In the genomic region with DNA sequence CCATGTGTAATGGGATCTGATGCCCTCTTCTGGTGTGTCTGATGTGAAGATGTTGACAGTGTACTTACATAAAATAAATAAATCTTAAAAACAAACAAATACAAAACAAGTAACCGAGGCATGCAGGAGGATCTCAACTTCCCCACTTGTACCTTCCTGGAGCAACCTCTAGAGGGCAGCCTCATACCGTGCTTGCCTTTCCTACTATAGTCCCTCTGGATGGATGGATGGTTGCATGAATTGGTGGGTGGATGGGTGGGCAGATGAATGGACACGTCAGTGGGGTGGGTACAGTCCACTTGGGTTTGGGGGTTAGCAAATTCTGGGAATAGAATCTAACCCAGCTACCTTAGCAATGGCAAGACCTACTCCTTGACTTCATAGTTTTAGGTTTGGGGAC, we compare ENCODE assay signal across 8 mouse cellular contexts. TPM values are rescaled to one million over a fixed set of nuclear protein-coding genes. Genes with fewer than 3 reads are reported as not detected.
A peak's percentile ranks its signal among the peaks of the same experiment; 100 is the strongest.
DNase-seq lines count a peak whose midpoint lies in the region; ATAC-seq and TF ChIP-seq lines count a peak whose summit lies in the region.

No protein-coding gene starts in this region.

- H3K9me3 ChIP-seq in neural tube, embryonic 15.5 days (replicated peaks) = no peaks in the 10 kb centered on the region
- no peaks in the 10 kb centered on the region for H3K9me3 ChIP-seq in heart, embryonic 13.5 days
- H3K9me3 ChIP-seq in limb, embryonic 10.5 days (replicated peaks) = no peaks in the 10 kb centered on the region

- no peak for TF ChIP-seq POLR2A in brain, embryonic 14.5 days (IDR thresholded peaks at IDR 0.05; ENCODE audit: borderline replicate concordance, extremely low read depth, insufficient read depth, insufficient read length, poor library complexity, severe bottlenecking)

- no peak overlapping the region for H3K27ac ChIP-seq in neural tube, embryonic 15.5 days (replicated peaks)
- peak overlapping the region; percentile 67 for H3K27ac ChIP-seq in heart, embryonic 13.5 days (replicated peaks)
- no peak overlapping the region for H3K27ac ChIP-seq in limb, embryonic 10.5 days

- H3K4me2 ChIP-seq in neural tube, embryonic 15.5 days = no peak overlapping the region
- H3K4me2 ChIP-seq in heart, embryonic 13.5 days = 0 out of 2 replicates have a peak overlapping the region, but pooled peaks have one; percentile 5

- 6% methylated on average over 3 of the region's 3 CpGs for WGBS in neural tube, embryonic 15.5 days
- WGBS in heart, embryonic 13.5 days = 10% methylated on average over 3 of the region's 3 CpGs
- WGBS in limb, embryonic 10.5 days = 7% methylated on average over 3 of the region's 3 CpGs

- no peak for ATAC-seq in neural tube, embryonic 15.5 days (ENCODE audit: low FRiP score)
- no peak for ATAC-seq in heart, embryonic 13.5 days (ENCODE audit: extremely low read depth, insufficient number of reproducible peaks, low FRiP score, low TSS enrichment)

- no peaks in the 10 kb centered on the region for H3K36me3 ChIP-seq in neural tube, embryonic 15.5 days
- H3K36me3 ChIP-seq in heart, embryonic 13.5 days = no peaks in the 10 kb centered on the region
- H3K36me3 ChIP-seq in limb, embryonic 10.5 days = no peaks in the 10 kb centered on the region

- DNase-seq in cerebellum, adult 9-10 months = peak; percentile 15
- no peak for DNase-seq in cerebellum, adult 8-10 months
- peak; percentile 55 for DNase-seq in neural tube, embryonic 10.5 days (ENCODE audit: extremely low spot score, low spot score)
- peak; percentile 47 for DNase-seq in brain, embryonic 14.5 days (ENCODE audit: low read depth)
- peak; percentile 70 for DNase-seq in limb, embryonic 10.5 days (ENCODE audit: low spot score)
- DNase-seq in ovary, postnatal 36 days (ENCODE audit: low spot score) = peak; percentile 36

- H3K9ac ChIP-seq in neural tube, embryonic 15.5 days (replicated peaks) = no peak overlapping the region
- no peak overlapping the region for H3K9ac ChIP-seq in heart, embryonic 13.5 days

- 0 out of 2 replicates have a peak, but pooled peaks cover 2% of the 10 kb centered on the region for H3K27me3 ChIP-seq in neural tube, embryonic 15.5 days (replicated peaks)
- H3K27me3 ChIP-seq in heart, embryonic 13.5 days (replicated peaks) = no peaks in the 10 kb centered on the region; the same call in 1 of the 2 replicates
- 0 out of 2 replicates have a peak, but pooled peaks cover 14% of the 10 kb centered on the region for H3K27me3 ChIP-seq in limb, embryonic 10.5 days (ENCODE audit: low read depth, poor library complexity, severe bottlenecking)

- peak; percentile 86; the same call in 1 of the 2 replicates for TF ChIP-seq CTCF in brain, embryonic 14.5 days (IDR thresholded peaks at IDR 0.05; ENCODE audit: borderline replicate concordance, extremely low read depth, insufficient read depth, insufficient read length)

- no peaks in the 10 kb centered on the region for H3K4me1 ChIP-seq in neural tube, embryonic 15.5 days
- peaks cover 13% of the 10 kb centered on the region for H3K4me1 ChIP-seq in heart, embryonic 13.5 days
- H3K4me1 ChIP-seq in limb, embryonic 10.5 days = no peaks in the 10 kb centered on the region

- H3K4me3 ChIP-seq in neural tube, embryonic 15.5 days (replicated peaks) = no peak overlapping the region
- H3K4me3 ChIP-seq in heart, embryonic 13.5 days = no peak overlapping the region
- H3K4me3 ChIP-seq in limb, embryonic 10.5 days = no peak overlapping the region

RNA-seq across cellular contexts. Expression of a gene that starts 17.9 kb away (rescaled TPM):
- polyA plus RNA-seq in neural tube, embryonic 15.5 days (2015; fragmentation: Nextera tagmentation; extraction: Ambion mirVana) = 863 and 912 TPM in 2 replicates
- polyA plus RNA-seq in brain, embryonic 14.5 days (2012; rRNA removed) = 312 and 344 TPM in 2 replicates
- 1,502 and 1,689 TPM in 2 replicates for polyA plus RNA-seq in heart, embryonic 13.5 days (2015; fragmentation: Nextera tagmentation; extraction: Ambion mirVana)
- polyA plus RNA-seq in limb, embryonic 10.5 days (2016; fragmentation: Nextera tagmentation; extraction: Ambion mirVana) = 569 and 674 TPM in 2 replicates

RNA-seq across cellular contexts. Expression of a gene that starts 18.4 kb away (rescaled TPM):
- not detected in 2 replicates for polyA plus RNA-seq in neural tube, embryonic 15.5 days (2015; fragmentation: Nextera tagmentation; extraction: Ambion mirVana)
- polyA plus RNA-seq in brain, embryonic 14.5 days (2012; rRNA removed) = not detected in 2 replicates
- polyA plus RNA-seq in heart, embryonic 13.5 days (2015; fragmentation: Nextera tagmentation; extraction: Ambion mirVana) = not detected in 2 replicates
- not detected in 2 replicates for polyA plus RNA-seq in limb, embryonic 10.5 days (2016; fragmentation: Nextera tagmentation; extraction: Ambion mirVana)

RNA-seq across cellular contexts. Expression of a gene that starts 28.2 kb away (rescaled TPM):
- polyA plus RNA-seq in neural tube, embryonic 15.5 days (2015; fragmentation: Nextera tagmentation; extraction: Ambion mirVana) = 34.3 and 37.9 TPM in 2 replicates
- polyA plus RNA-seq in brain, embryonic 14.5 days (2012; rRNA removed) = 57.9 and 62.6 TPM in 2 replicates
- polyA plus RNA-seq in heart, embryonic 13.5 days (2015; fragmentation: Nextera tagmentation; extraction: Ambion mirVana) = 31.5 and 33.1 TPM in 2 replicates
- 37.5 and 38.3 TPM in 2 replicates for polyA plus RNA-seq in limb, embryonic 10.5 days (2016; fragmentation: Nextera tagmentation; extraction: Ambion mirVana)

RNA-seq across cellular contexts. Expression of a gene that starts 40.2 kb away (rescaled TPM):
- 0.23 and 0.46 TPM in 2 replicates for polyA plus RNA-seq in neural tube, embryonic 15.5 days (2015; fragmentation: Nextera tagmentation; extraction: Ambion mirVana)
- polyA plus RNA-seq in brain, embryonic 14.5 days (2012; rRNA removed) = 0.71 and 0.86 TPM in 2 replicates
- not detected in 2 replicates for polyA plus RNA-seq in heart, embryonic 13.5 days (2015; fragmentation: Nextera tagmentation; extraction: Ambion mirVana)
- not detected in 2 replicates for polyA plus RNA-seq in limb, embryonic 10.5 days (2016; fragmentation: Nextera tagmentation; extraction: Ambion mirVana)

RNA-seq across cellular contexts. Expression of a gene that starts 58.7 kb away (rescaled TPM):
- 125 and 137 TPM in 2 replicates for polyA plus RNA-seq in neural tube, embryonic 15.5 days (2015; fragmentation: Nextera tagmentation; extraction: Ambion mirVana)
- 52.7 and 60.8 TPM in 2 replicates for polyA plus RNA-seq in brain, embryonic 14.5 days (2012; rRNA removed)
- polyA plus RNA-seq in heart, embryonic 13.5 days (2015; fragmentation: Nextera tagmentation; extraction: Ambion mirVana) = 68.3 and 74.7 TPM in 2 replicates
- 108 TPM in 2 replicates for polyA plus RNA-seq in limb, embryonic 10.5 days (2016; fragmentation: Nextera tagmentation; extraction: Ambion mirVana)
